Mouse (Mus musculus) embryonic fibroblast, embryonic 13.5 days (primary cell): ENCODE measurements around the gene Cnbd2.

ENCODE experiments used
- CTCF ChIP-seq: IDR thresholded peaks from 2 replicates; pipeline ENCODE4 v1.5.1; 2011; ENCODE audit warnings: mild to moderate bottlenecking, control low read depth, low read length, moderate library complexity, borderline replicate concordance; ENCODE audit not compliant: insufficient read depth
- POLR2A ChIP-seq: IDR thresholded peaks from 2 replicates; pipeline ENCODE4 v1.6.1; 2011; ENCODE audit warnings: low read depth, mild to moderate bottlenecking, control low read depth, low read length, moderate library complexity

DNA sequence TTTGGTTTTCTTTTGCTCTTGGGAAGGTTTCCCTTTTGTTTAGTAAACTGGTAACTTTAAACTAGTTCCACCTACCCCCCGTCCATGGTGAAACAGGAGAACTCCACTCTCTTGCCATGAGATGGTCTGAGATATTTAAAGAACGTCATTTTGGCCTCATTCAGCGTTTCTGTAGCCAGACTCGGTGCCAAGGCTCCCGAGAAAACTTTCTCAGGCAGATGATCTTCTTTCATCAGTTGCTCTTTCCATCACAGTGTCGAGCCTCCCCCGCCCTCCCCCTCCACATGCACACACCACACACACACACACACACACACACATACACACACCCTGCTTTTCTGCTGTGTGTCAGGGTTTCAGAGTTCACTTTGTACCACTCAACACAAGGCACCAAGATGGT, 58.8 kb downstream of the Cnbd2 start:
- TF ChIP-seq CTCF (no peak), POLR2A (no peak)
